Mouse (Mus musculus) MEL (cell line): Measurements from ENCODE around the gene Ceacam1. TPM values are rescaled to one million over a fixed set of nuclear protein-coding genes. Genes with fewer than 3 reads are reported as not detected.

Source experiments
- DNase-seq: peaks from one replicate; pipeline ENCODE4 v3.0.0; 2011; ENCODE audit warnings: low read depth, low spot score
- H3K27ac ChIP-seq: 2 replicates; pipeline ENCODE4 v1.5.1; 2012; ENCODE audit warnings: low read depth, mild to moderate bottlenecking, control low read depth, low read length, moderate library complexity; ENCODE audit not compliant: control insufficient read depth
- H3K27me3 ChIP-seq, 2 experiments: fragments of 150-350 bp in 1 of 2; sonication (generic) in 1 of 2; 2 replicates each; pipeline ENCODE4 v1.6.1; 2012; ENCODE audit warnings: low read length in 2 of 2, mild to moderate bottlenecking in 2 of 2, improper control_type of control experiment in 1 of 2, moderate library complexity in 1 of 2; ENCODE audit not compliant: insufficient read depth in 2 of 2, control insufficient read depth in 1 of 2
- H3K36me3 ChIP-seq, 2 experiments: 2 replicates each; pipeline ENCODE4 v1.6.1; 2012 to 2014; ENCODE audit warnings: low read length in 2 of 2, improper control_type of control experiment in 1 of 2, inconsistent platforms in 1 of 2, mild to moderate bottlenecking in 1 of 2; ENCODE audit not compliant: insufficient read depth in 2 of 2, control insufficient read depth in 1 of 2
- H3K4me1 ChIP-seq, 2 experiments: fragments of 150-350 bp in 1 of 2; sonication (generic) in 1 of 2; 2 replicates each; pipeline ENCODE4 v1.6.1; 2012; ENCODE audit warnings: low read length in 2 of 2, improper control_type of control experiment in 1 of 2, mild to moderate bottlenecking in 1 of 2; ENCODE audit not compliant: insufficient read depth in 2 of 2, control insufficient read depth in 1 of 2
- H3K4me3 ChIP-seq, 2 experiments: fragments of 150-350 bp in 1 of 2; sonication (generic) in 1 of 2; 2 replicates each; pipeline ENCODE4 v1.5.1; 2012; ENCODE audit warnings: low read depth in 2 of 2, low read length in 2 of 2, mild to moderate bottlenecking in 2 of 2, moderate library complexity in 2 of 2, control low read depth in 1 of 2, improper control_type of control experiment in 1 of 2; ENCODE audit not compliant: control insufficient read depth in 1 of 2, insufficient read depth in 1 of 2
- H3K79me2 ChIP-seq: 2 replicates; pipeline ENCODE4 v1.6.1; 2012; ENCODE audit warnings: mild to moderate bottlenecking, low read length, moderate library complexity; ENCODE audit not compliant: control insufficient read depth, poor library complexity, insufficient read depth
- H3K9ac ChIP-seq: 2 replicates; pipeline ENCODE4 v1.6.1; 2012; ENCODE audit warnings: low read depth, mild to moderate bottlenecking, control low read depth, low read length, moderate library complexity; ENCODE audit not compliant: control insufficient read depth, poor library complexity, severe bottlenecking
- H3K9me3 ChIP-seq: fragments of 150-350 bp; sonication (generic); replicated peaks from 2 replicates; pipeline ENCODE4 v1.6.1; 2012; ENCODE audit warnings: mild to moderate bottlenecking, low read length, improper control_type of control experiment, moderate library complexity; ENCODE audit not compliant: insufficient read depth
- CHD2 ChIP-seq: IDR thresholded peaks from 2 replicates; pipeline ENCODE4 v1.6.1; 2011; ENCODE audit warnings: low read length, improper control_type of control experiment
- CTCF ChIP-seq, 3 experiments: IDR thresholded peaks in 2 of 3; conservative IDR thresholded peaks in 1 of 3; 2 replicates each; pipeline ENCODE4 v1.5.1; 2011 to 2012; ENCODE audit warnings: low read length in 3 of 3, low read depth in 2 of 3, mild to moderate bottlenecking in 2 of 3, improper control_type of control experiment in 1 of 3, inconsistent platforms in 1 of 3, mixed read lengths in 1 of 3, moderate library complexity in 1 of 3; ENCODE audit not compliant: control insufficient read depth in 1 of 3, insufficient read depth in 1 of 3, poor library complexity in 1 of 3, severe bottlenecking in 1 of 3
- EP300 ChIP-seq, 2 experiments: IDR thresholded peaks; 2 replicates each; pipeline ENCODE4 v1.6.1; 2011; ENCODE audit warnings: improper control_type of control experiment in 2 of 2, low read length in 2 of 2, low read depth in 1 of 2, mild to moderate bottlenecking in 1 of 2
- GABPA ChIP-seq: IDR thresholded peaks from 2 replicates; pipeline ENCODE4 v1.6.1; 2012; ENCODE audit warnings: low read depth, mild to moderate bottlenecking, inconsistent platforms, low read length, improper control_type of control experiment, moderate library complexity
- JUND ChIP-seq: IDR thresholded peaks from 2 replicates; pipeline ENCODE4 v1.6.1; 2011; ENCODE audit warnings: low read depth, mild to moderate bottlenecking, improper control_type of control experiment, low read length
- MYC ChIP-seq: IDR thresholded peaks from 2 replicates; pipeline ENCODE4 v1.6.1; 2011; ENCODE audit warnings: low read depth, mild to moderate bottlenecking, low read length, improper control_type of control experiment, moderate library complexity
- NELFE ChIP-seq: IDR thresholded peaks from 2 replicates; pipeline ENCODE4 v1.6.1; 2011; ENCODE audit warnings: low read depth, low read length, improper control_type of control experiment
- NRF1 ChIP-seq: IDR thresholded peaks from 2 replicates; pipeline ENCODE4 v1.6.1; 2014; ENCODE audit warnings: low read depth, mild to moderate bottlenecking, inconsistent platforms, low read length, improper control_type of control experiment, moderate library complexity; ENCODE audit not compliant: poor library complexity, insufficient read depth, severe bottlenecking
- POLR2A ChIP-seq, 2 experiments: IDR thresholded peaks; 2 replicates each; pipeline ENCODE4 v1.6.1; 2011 to 2012; ENCODE audit warnings: low read length in 2 of 2, mild to moderate bottlenecking in 2 of 2, control low read depth in 1 of 2, improper control_type of control experiment in 1 of 2, low read depth in 1 of 2, moderate library complexity in 1 of 2; ENCODE audit not compliant: control insufficient read depth in 1 of 2, insufficient read depth in 1 of 2, poor library complexity in 1 of 2
- SMC3 ChIP-seq: IDR thresholded peaks from 2 replicates; pipeline ENCODE4 v1.6.1; 2011; ENCODE audit warnings: low read depth, low read length, improper control_type of control experiment
- TCF12 ChIP-seq: IDR thresholded peaks from 2 replicates; pipeline ENCODE4 v1.6.1; 2014; ENCODE audit warnings: low read depth, mild to moderate bottlenecking, inconsistent platforms, low read length, improper control_type of control experiment, moderate library complexity
- UBTF ChIP-seq: IDR thresholded peaks from 2 replicates; pipeline ENCODE4 v1.6.1; 2012; ENCODE audit warnings: low read depth, mild to moderate bottlenecking, inconsistent platforms, low read length, improper control_type of control experiment, moderate library complexity, borderline replicate concordance; ENCODE audit not compliant: insufficient read depth
- USF2 ChIP-seq, 2 experiments: IDR thresholded peaks; 2 replicates each; pipeline ENCODE4 v1.6.1; 2011 to 2012; ENCODE audit warnings: improper control_type of control experiment in 2 of 2, low read length in 2 of 2, borderline replicate concordance in 1 of 2, inconsistent platforms in 1 of 2, low read depth in 1 of 2, mild to moderate bottlenecking in 1 of 2; ENCODE audit not compliant: insufficient read depth in 1 of 2
- ZC3H11A ChIP-seq: IDR thresholded peaks from 2 replicates; pipeline ENCODE4 v1.6.1; 2012; ENCODE audit warnings: low read depth, mild to moderate bottlenecking, inconsistent platforms, low read length, improper control_type of control experiment
- ZNF384 ChIP-seq: IDR thresholded peaks from 2 replicates; pipeline ENCODE4 v1.6.1; 2012; ENCODE audit warnings: low read depth, mild to moderate bottlenecking, inconsistent platforms, low read length, improper control_type of control experiment
- polyA plus RNA-seq, 2 experiments: library from polyadenylated mRNA; stranded (reverse) in 1 of 2; unstranded in 1 of 2; fragments of >175 nt in 1 of 2; fragments of >200 nt in 1 of 2; gene quantifications; 2 replicates each; pipeline versions ENCODE4 v1.2.1 to v1.2.4; 2012; ENCODE audit warnings: low replicate concordance in 2 of 2, low read depth in 1 of 2; ENCODE audit not compliant: insufficient read length in 2 of 2, insufficient read depth in 1 of 2, missing spikeins in 1 of 2
- total RNA-seq: library from RNA; depleted of rRNA; stranded (reverse); fragments of 300-350 nt; gene quantifications from 2 replicates; pipeline ENCODE4 v1.2.3, GENCODE M21; 2012

The Ceacam1 gene
- total and polyA plus RNA-seq, 3 experiments = 0.27 to 1.5 TPM; not detected in 1

- peak; percentile 10 for DNase-seq
- no peak overlapping the region for H3K4me3 ChIP-seq
- 0 out of 2 replicates have a peak, but pooled peaks have one; percentile 6 for TF ChIP-seq SMC3
- no peak for TF ChIP-seq NRF1
- no peak for TF ChIP-seq ZNF384
- no peak for TF ChIP-seq POLR2A (IDR thresholded peaks at IDR 0.05; ENCODE audit: control insufficient read depth in 1 of 2, insufficient read depth in 1 of 2, low read depth in 1 of 2, low read length in 2 of 2, poor library complexity in 1 of 2)
- peak in 1 of 3 experiments; percentile 12; a peak in 1 of 6 replicates for TF ChIP-seq CTCF (IDR thresholded peaks at IDR 0.05 in 2 of 3, conservative IDR thresholded peaks at IDR 0.05 in 1 of 3; ENCODE audit: control insufficient read depth in 1 of 3, insufficient read depth in 1 of 3, low read depth in 2 of 3, low read length in 3 of 3, poor library complexity in 1 of 3, severe bottlenecking in 1 of 3)
- no peak for TF ChIP-seq USF2 (IDR thresholded peaks at IDR 0.05; ENCODE audit: borderline replicate concordance in 1 of 2, insufficient read depth in 1 of 2, low read depth in 1 of 2, low read length in 2 of 2)
- no peak for TF ChIP-seq JUND
- H3K36me3 ChIP-seq = no peaks in the 10 kb centered on the region
- no peak overlapping the region for H3K27ac ChIP-seq
- H3K4me1 ChIP-seq = no peaks in the 10 kb centered on the region; a peak in 1 of 4 replicates
- no peaks in the 10 kb centered on the region for H3K9me3 ChIP-seq
- H3K79me2 ChIP-seq = no peaks in the 10 kb centered on the region
- H3K9ac ChIP-seq = no peak overlapping the region
- H3K27me3 ChIP-seq = no peaks in the 10 kb centered on the region
These were observed 8.8 kb upstream of the Ceacam1 start for GRCm38 (mm10) chr7:25486186-25486585.

DNA sequence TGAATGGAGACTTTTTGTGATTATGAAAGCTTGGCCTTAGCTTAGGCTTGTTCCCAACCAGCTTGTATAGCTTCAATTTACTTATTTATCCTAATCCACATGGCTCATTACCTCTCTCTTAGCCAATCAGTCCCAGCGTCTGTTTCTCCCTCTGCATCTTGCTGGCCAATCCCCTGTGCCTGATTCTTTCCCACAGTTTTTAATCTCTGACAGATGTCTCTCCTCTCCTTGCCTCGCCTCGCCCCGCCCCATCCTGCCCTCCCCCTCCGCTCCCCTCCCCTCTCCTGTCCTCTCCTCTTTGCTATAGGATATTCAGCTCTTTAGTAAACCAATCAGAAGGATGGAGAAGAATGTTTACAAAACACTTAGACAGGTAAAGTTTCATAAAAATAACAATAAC is 7.7 kb upstream of the Ceacam1 start:
- Histone ChIP-seq H3K4me1 (no peaks in the 10 kb centered on the region; a peak in 1 of 4 replicates), H3K79me2 (no peaks in the 10 kb centered on the region), H3K9me3 (no peaks in the 10 kb centered on the region), H3K27ac (no peak overlapping the region), H3K9ac (no peak overlapping the region), H3K36me3 (no peaks in the 10 kb centered on the region), H3K27me3 (no peaks in the 10 kb centered on the region), H3K4me3 (no peak overlapping the region)
- no peak for DNase-seq
- no peak for TF ChIP-seq CHD2
- TF ChIP-seq NELFE = no peak

GRCm38 (mm10) chr7:25483133-25483735 is 5.8 kb upstream of the Ceacam1 start:
- H3K27me3 ChIP-seq = no peaks in the 10 kb centered on the region
- TF ChIP-seq EP300 (IDR thresholded peaks at IDR 0.05; ENCODE audit: low read depth in 1 of 2, low read length in 2 of 2) (no peak), USF2 (IDR thresholded peaks at IDR 0.05; ENCODE audit: borderline replicate concordance in 1 of 2, insufficient read depth in 1 of 2, low read depth in 1 of 2, low read length in 2 of 2) (no peak), MYC (no peak), UBTF (no peak), GABPA (no peak), TCF12 (no peak), ZC3H11A (no peak)
- TF ChIP-seq, all 39 proteins: peak for 0
- H3K27ac ChIP-seq = no peak overlapping the region
- no peak overlapping the region for H3K9ac ChIP-seq
- H3K4me3 ChIP-seq = no peak overlapping the region
- no peaks in the 10 kb centered on the region for H3K9me3 ChIP-seq
- no peaks in the 10 kb centered on the region for H3K36me3 ChIP-seq
- no peaks in the 10 kb centered on the region; a peak in 1 of 4 replicates for H3K4me1 ChIP-seq
- no peaks in the 10 kb centered on the region for H3K79me2 ChIP-seq
- DNase-seq = no peak
